Mouse (Mus musculus) E14TG2a.4 (cell line): ENCODE results near the gene Gm20388.

ENCODE experiments used
- CTCF ChIP-seq: conservative IDR thresholded peaks from 2 replicates; pipeline ENCODE4 v1.5.1; 2014; ENCODE audit warnings: low read length
- NANOG ChIP-seq: IDR thresholded peaks from 2 replicates; pipeline ENCODE4 v1.6.1; 2014; ENCODE audit warnings: borderline replicate concordance, low read length, mixed read lengths

DNA sequence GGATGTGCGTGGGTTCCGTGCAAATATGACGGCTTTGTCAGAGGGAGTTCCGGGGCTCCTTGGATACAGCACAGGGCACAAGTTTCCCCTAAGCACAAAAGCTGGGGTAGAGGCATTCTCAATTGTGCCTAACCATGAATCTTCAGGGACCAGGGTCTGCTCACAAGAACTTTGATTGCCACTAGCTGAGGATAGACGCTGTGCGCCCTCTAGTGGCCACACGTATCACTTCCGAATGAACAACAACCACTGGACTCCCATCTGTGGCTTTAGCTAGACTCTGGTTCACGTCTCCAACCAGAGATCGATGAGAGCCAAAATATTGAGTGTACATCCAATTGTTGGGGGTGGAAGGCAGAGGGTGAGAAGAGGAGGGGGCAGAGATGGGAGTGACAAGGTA lies 2015.0 kb downstream of the Gm20388 start:
- TF ChIP-seq CTCF, result peak; percentile 77
- no peak for TF ChIP-seq NANOG
